Mouse (Mus musculus): Measurements from ENCODE around the gene Rrp36. TPM values are rescaled to one million over a fixed set of nuclear protein-coding genes. Genes with fewer than 3 reads are reported as not detected.

The Rrp36 gene
- polyA plus RNA-seq, 1 experiment from 2014 or later = 53.0 TPM

- no peak overlapping the region for H3K9ac ChIP-seq
- H3K36me3 ChIP-seq = peaks cover 23% of the 10 kb centered on the region; the same call in 1 of the 2 replicates
- H3K27me3 ChIP-seq = no peaks in the 10 kb centered on the region
- H3K4me1 ChIP-seq (replicated peaks) = peaks cover 22% of the 10 kb centered on the region
- no peak overlapping the region for H3K4me3 ChIP-seq
- no peak overlapping the region for H3K27ac ChIP-seq (replicated peaks)
- no peaks in the 10 kb centered on the region for H3K9me3 ChIP-seq
- WGBS = 95% methylated on average over 17 of the region's 17 CpGs
- ATAC-seq (ENCODE audit: low FRiP score, low read depth) = no peak
- H3K4me2 ChIP-seq = no peak overlapping the region
Observed at GRCm38 (mm10) chr17:46642060-46642459, 32.1 kb downstream of the Rrp36 start.

DNA sequence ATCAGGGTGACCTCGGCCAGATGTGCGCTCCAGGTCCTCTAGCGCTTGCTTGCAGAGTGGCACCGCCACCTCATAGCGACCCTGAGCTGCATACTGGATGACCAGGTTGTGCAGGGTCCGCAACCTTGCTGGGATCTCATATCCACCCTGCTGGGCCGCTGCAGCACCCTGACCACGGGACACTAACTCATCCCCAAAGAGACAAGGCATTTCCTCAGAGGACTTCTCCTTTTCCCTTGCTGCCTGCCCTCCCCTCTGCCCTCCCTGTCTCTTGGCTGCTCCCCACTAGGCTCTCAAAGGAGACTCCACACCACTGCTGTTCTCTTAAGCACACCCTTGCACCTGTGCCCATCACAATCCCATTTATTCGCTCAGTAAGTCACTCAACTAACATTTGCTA, 34.2 kb downstream of the Rrp36 start:
- Histone ChIP-seq H3K9ac (no peak overlapping the region), H3K27ac (replicated peaks) (no peak overlapping the region), H3K4me3 (no peak overlapping the region), H3K4me1 (replicated peaks) (peaks cover 18% of the 10 kb centered on the region), H3K4me2 (no peak overlapping the region), H3K36me3 (peaks cover 27% of the 10 kb centered on the region; the same call in 1 of the 2 replicates), H3K9me3 (no peaks in the 10 kb centered on the region), H3K27me3 (no peaks in the 10 kb centered on the region)
- 87% methylated on average over 9 of the region's 9 CpGs for WGBS
- no peak for ATAC-seq (ENCODE audit: low FRiP score, low read depth)

- H3K9me3 ChIP-seq = no peaks in the 10 kb centered on the region
Observed at GRCm38 (mm10) chr17:46636831-46637523, 37.2 kb downstream of the Rrp36 start.

DNA sequence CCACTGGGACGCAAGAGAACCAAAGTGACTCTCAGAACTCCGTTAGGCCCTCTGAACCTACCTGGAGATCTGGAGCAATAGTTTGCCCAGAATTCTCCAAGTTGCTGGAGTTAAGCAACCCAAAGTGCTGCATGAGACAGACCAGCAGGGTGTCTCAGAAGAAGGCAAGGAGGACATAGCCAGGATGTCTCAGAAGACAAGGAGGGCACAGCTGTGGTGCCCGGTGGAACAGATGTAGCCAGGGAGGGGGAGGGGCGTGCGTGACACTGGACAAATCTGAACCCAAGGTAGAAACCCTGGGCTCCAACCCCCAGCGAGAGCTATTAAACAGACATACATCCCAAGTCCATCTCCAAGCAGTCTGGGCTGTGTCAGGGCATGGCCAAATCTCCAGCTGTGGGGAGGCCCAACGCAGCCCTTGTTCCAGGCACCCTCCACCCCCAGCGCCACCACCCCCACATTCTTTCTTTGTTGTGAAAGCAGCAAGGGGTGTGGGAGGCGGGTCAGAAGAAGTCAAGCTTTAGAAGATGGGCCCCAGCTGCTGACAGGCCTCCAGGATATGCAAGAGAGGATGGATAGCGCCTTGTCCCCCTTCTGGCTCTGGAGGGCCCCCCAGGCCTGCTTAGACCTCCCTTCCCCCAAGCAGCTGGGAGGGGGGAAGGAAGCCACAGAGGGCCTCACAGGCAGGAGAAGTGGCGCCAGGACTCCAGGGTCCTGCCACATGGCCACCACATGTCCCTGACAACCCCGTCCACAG, 44.3 kb downstream of the Rrp36 start:
- H3K27ac ChIP-seq (replicated peaks) = peak overlapping the region; percentile 86
- H3K4me3 ChIP-seq = peak overlapping the region; percentile 58
- WGBS = 10% methylated on average over 12 of the region's 12 CpGs
- peak overlapping the region; percentile 73; the same call in 1 of the 2 replicates for H3K9ac ChIP-seq
- ATAC-seq (ENCODE audit: low FRiP score, low read depth) = peak; percentile 29
- H3K36me3 ChIP-seq = peaks cover 16% of the 10 kb centered on the region
- H3K4me1 ChIP-seq (replicated peaks) = peaks cover 29% of the 10 kb centered on the region
- H3K9me3 ChIP-seq = no peaks in the 10 kb centered on the region
- H3K4me2 ChIP-seq = peak overlapping the region; percentile 73
- H3K27me3 ChIP-seq = no peaks in the 10 kb centered on the region

More at GRCm38 (mm10) chr17:46636831-46637523, 37.2 kb downstream of the Rrp36 start:
- H3K4me2 ChIP-seq = peak overlapping the region; percentile 40
- WGBS = 18% methylated on average over 15 of the region's 15 CpGs
- no peaks in the 10 kb centered on the region for H3K27me3 ChIP-seq
- H3K36me3 ChIP-seq = peaks cover 36% of the 10 kb centered on the region
- H3K4me1 ChIP-seq (replicated peaks) = peaks cover 8% of the 10 kb centered on the region; the same call in 1 of the 2 replicates
- H3K9ac ChIP-seq = no peak overlapping the region
- no peak overlapping the region for H3K27ac ChIP-seq (replicated peaks)
- ATAC-seq (ENCODE audit: low FRiP score, low read depth) = no peak
- no peak overlapping the region for H3K4me3 ChIP-seq

DNA sequence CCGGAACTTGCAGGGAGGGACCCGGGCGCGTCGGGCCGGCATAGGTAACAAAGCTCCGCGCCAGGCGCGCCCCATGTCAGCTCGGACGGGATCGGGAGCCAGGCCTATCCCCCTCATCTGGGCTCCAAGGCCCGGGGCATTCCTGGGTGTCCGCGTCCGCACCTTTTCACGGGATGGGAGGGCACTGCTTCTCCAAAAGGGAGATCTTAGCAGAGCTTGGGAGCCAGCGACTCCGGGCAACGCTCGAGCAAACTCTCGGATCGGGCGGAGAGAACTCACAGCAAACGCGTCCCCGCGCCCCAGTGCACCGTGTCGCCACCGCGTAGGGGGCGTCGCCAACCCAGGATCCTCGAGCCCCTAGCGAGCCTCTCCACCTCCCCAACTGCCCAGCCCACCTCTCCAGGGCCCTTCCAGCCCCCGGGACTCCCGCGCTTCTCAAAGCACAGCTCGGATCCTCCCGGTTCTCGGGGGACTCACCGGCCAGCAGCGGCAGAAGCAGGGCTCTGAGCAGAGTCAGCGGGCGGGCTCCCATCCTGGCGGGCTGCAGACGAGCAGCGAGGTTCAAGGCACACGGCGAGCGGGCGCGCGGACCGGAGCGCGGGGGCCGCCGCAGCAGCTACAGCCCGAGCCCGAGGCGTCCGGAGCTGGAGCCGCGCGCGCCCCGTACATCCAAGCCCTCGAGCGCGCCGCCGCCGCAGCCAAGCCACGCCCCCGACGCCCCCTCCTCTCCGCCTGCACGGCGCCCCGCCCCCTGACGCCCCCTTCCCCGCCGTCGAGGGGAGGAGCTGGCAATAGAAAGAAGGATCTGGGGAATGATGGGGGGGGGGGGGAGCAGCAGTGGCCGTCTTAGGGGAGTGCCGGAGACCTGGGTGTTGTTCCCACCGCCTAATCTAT, 45.1 kb downstream of the Rrp36 start, which contains the start of gene Ptk7:
TSS of gene Ptk7 (minus strand) at position 714 of the 894 bp plus-strand sequence.
- Histone ChIP-seq H3K27ac (replicated peaks) (peak within 1 kb of the TSS; percentile 86), H3K9ac (peak within 1 kb of the TSS; percentile 73), H3K9me3 (no peaks in the 10 kb centered on the region), H3K27me3 (no peaks in the 10 kb centered on the region), H3K4me1 (replicated peaks) (peaks cover 37% of the 10 kb centered on the region), H3K4me3 (peak within 1 kb of the TSS; percentile 58), H3K4me2 (peak within 1 kb of the TSS; percentile 73), H3K36me3 (peaks cover 16% of the 10 kb centered on the region)
- ATAC-seq (ENCODE audit: low FRiP score, low read depth) = peak; percentile 79
- WGBS = under 1% methylated on average over 61 of the region's 90 CpGs

GRCm38 (mm10) chr17:46628471-46628790, 45.7 kb downstream of the Rrp36 start:
- peaks cover 43% of the 10 kb centered on the region for H3K4me1 ChIP-seq (replicated peaks)
- peak; percentile 11; the same call in 1 of the 2 replicates for ATAC-seq (ENCODE audit: low FRiP score, low read depth)
- peak overlapping the region; percentile 58 for H3K4me3 ChIP-seq
- 1% methylated on average over 13 of the region's 13 CpGs for WGBS
- H3K36me3 ChIP-seq = peaks cover 16% of the 10 kb centered on the region
- no peaks in the 10 kb centered on the region for H3K27me3 ChIP-seq
- peak overlapping the region; percentile 73 for H3K4me2 ChIP-seq
- peak overlapping the region; percentile 73 for H3K9ac ChIP-seq
- no peaks in the 10 kb centered on the region for H3K9me3 ChIP-seq
- H3K27ac ChIP-seq (replicated peaks) = peak overlapping the region; percentile 86

DNA sequence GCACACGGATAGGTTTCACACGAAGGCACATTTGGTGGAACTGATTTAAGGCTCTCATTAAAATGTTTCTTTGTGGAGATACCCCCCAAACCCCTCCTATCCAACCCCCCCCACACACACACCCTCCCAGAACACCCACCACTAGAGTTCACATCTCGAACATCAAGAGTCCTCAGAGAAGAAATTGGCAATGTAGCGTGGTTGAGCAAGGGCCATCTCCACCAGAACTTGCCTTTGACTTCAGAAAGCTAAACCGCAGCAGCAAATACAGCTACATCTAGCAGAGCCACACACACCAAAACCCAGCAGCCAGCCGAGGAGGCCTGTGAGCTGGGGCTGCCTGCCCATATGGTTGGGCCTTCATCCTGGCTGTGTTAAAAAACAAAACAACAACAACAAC, 46.7 kb downstream of the Rrp36 start:
- Histone ChIP-seq H3K27ac (replicated peaks) (no peak overlapping the region), H3K27me3 (no peaks in the 10 kb centered on the region), H3K36me3 (peaks cover 9% of the 10 kb centered on the region), H3K4me3 (peak overlapping the region; percentile 58), H3K4me2 (peak overlapping the region; percentile 73), H3K9me3 (no peaks in the 10 kb centered on the region), H3K9ac (no peak overlapping the region), H3K4me1 (replicated peaks) (peaks cover 45% of the 10 kb centered on the region)
- 68% methylated on average over 6 of the region's 6 CpGs for WGBS
- no peak for ATAC-seq (ENCODE audit: low FRiP score, low read depth)

- Histone ChIP-seq H3K4me3 (no peak overlapping the region), H3K9ac (no peak overlapping the region), H3K36me3 (no peaks in the 10 kb centered on the region), H3K4me2 (0 out of 2 replicates have a peak overlapping the region, but pooled peaks have one; percentile 22), H3K9me3 (no peaks in the 10 kb centered on the region), H3K4me1 (replicated peaks) (peaks cover 65% of the 10 kb centered on the region), H3K27me3 (no peaks in the 10 kb centered on the region), H3K27ac (replicated peaks) (no peak overlapping the region)
- 62% methylated on average over 12 of the region's 12 CpGs for WGBS
- no peak for ATAC-seq (ENCODE audit: low FRiP score, low read depth)
Observed at GRCm38 (mm10) chr17:46624598-46624997, 49.6 kb downstream of the Rrp36 start.

DNA sequence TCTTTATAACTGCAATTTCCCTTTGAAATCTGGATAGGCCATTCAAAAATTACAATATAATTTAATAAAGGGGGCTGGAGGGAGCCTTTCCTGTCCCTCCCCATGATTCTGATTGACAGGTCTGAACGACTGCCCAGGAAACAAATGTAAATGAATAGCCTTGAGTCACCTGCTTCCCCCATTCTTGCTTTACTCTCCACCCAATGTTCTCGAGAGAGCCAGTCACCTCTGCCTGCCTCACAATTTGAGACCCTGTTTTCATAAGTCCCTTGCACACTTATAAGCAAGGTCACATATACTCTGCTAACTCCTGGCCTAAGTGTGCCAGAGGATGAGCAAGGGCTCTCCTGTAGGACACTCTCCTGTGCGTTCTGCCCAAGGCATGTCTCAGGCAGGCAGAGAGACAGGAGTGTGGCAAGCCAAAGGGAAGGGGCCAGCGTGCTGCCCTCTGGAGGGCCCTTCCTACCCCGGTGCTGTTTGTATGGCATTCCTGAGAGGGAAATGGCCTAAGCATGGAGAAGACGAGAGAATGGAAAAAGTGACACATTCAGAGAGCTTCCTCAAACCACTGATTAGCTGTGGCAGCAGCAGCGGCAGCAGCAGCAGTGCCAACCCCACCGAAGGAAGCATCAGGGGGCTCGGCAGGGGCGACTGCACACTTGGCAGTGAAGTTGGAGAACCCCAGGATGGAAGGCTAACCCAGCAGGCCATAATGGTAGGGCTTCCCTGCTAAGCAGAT, 50.2 kb downstream of the Rrp36 start:
- Histone ChIP-seq H3K4me2 (0 out of 2 replicates have a peak overlapping the region, but pooled peaks have one; percentile 22), H3K4me1 (replicated peaks) (peaks cover 70% of the 10 kb centered on the region), H3K27me3 (no peaks in the 10 kb centered on the region), H3K27ac (replicated peaks) (peak overlapping the region; percentile 46; the same call in 1 of the 2 replicates), H3K36me3 (no peaks in the 10 kb centered on the region), H3K9ac (no peak overlapping the region), H3K9me3 (no peaks in the 10 kb centered on the region), H3K4me3 (no peak overlapping the region)
- ATAC-seq (ENCODE audit: low FRiP score, low read depth) = no peak
- WGBS = 21% methylated on average over 10 of the region's 10 CpGs

GRCm38 (mm10) chr17:46622269-46622668, 51.9 kb downstream of the Rrp36 start:
- no peak overlapping the region for H3K9ac ChIP-seq
- no peak overlapping the region for H3K4me3 ChIP-seq
- H3K27me3 ChIP-seq = no peaks in the 10 kb centered on the region
- H3K4me2 ChIP-seq = no peak overlapping the region
- no peak overlapping the region for H3K27ac ChIP-seq (replicated peaks)
- no peak for ATAC-seq (ENCODE audit: low FRiP score, low read depth)
- H3K4me1 ChIP-seq (replicated peaks) = peaks cover 74% of the 10 kb centered on the region
- no peaks in the 10 kb centered on the region for H3K9me3 ChIP-seq
- H3K36me3 ChIP-seq = no peaks in the 10 kb centered on the region
- 87% methylated on average over 11 of the region's 11 CpGs for WGBS

DNA sequence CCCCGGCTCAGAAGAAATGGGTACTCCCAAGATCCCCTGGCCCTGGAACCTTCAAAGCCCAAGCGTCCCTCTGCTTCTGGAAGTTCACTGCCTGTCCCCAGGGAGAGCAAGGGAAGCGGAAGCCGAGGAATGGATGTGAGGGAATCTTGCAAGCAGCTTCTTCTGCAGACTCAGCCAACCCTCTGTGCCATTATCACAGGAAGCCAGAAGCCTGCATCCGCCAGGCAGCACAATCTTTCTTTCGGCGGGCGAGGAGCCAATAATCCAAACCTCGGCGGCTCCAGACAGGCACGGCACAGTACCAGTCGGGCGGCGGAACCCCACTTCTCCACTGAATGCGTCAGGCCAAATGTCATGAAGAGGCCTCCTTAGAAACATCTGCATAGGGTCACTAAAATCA, 52.8 kb downstream of the Rrp36 start:
- Histone ChIP-seq H3K4me1 (replicated peaks) (peaks cover 71% of the 10 kb centered on the region), H3K4me3 (no peak overlapping the region), H3K9me3 (no peaks in the 10 kb centered on the region), H3K27me3 (no peaks in the 10 kb centered on the region), H3K4me2 (peak overlapping the region; percentile 22; the same call in 1 of the 2 replicates), H3K9ac (no peak overlapping the region; the same call in 1 of the 2 replicates), H3K36me3 (no peaks in the 10 kb centered on the region), H3K27ac (replicated peaks) (peak overlapping the region; percentile 54; the same call in 1 of the 2 replicates)
- ATAC-seq (ENCODE audit: low FRiP score, low read depth) = no peak
- 51% methylated on average over 15 of the region's 15 CpGs for WGBS

Data from hindbrain, embryonic 15.5 days (tissue).